Mouse (Mus musculus) cerebellum, adult 9-10 months (tissue): ENCODE measurements around the gene Ifrd1.
A peak's percentile ranks its signal among the peaks of the same experiment; 100 is the strongest.

ENCODE experiments used
- DNase-seq: peaks from one replicate; pipeline ENCODE4 v3.0.0; 2022

Ifrd1 gene

GRCm38 (mm10) chr12:40239161-40239560 is 9.1 kb downstream of the Ifrd1 start:
- no peak for DNase-seq

DNA sequence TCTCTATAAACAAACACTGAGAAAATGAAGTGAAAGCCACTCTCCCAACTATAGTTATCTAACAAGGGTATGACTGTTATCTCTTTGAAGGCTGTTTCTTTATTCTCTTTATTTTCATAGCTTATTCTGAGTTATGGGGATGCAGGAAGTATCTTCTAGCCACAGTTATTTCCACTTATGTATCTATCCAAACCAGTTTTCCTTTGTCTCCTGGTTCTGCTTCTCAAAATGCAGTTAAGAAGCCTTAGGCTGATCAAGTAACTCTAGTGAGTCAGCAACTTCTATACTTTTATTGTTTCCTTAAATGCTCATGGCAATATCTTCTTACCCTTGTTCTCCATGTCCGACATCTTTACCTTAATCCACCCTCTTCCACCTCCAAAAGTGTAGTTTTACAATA is 16.1 kb downstream of the Ifrd1 start:
- DNase-seq: no peak

GRCm38 (mm10) chr12:40231632-40232031 is 16.7 kb downstream of the Ifrd1 start:
- no peak for DNase-seq

- DNase-seq: peak; percentile 37
Measured at GRCm38 (mm10) chr12:40224171-40224880, 24.0 kb downstream of the Ifrd1 start.

DNA sequence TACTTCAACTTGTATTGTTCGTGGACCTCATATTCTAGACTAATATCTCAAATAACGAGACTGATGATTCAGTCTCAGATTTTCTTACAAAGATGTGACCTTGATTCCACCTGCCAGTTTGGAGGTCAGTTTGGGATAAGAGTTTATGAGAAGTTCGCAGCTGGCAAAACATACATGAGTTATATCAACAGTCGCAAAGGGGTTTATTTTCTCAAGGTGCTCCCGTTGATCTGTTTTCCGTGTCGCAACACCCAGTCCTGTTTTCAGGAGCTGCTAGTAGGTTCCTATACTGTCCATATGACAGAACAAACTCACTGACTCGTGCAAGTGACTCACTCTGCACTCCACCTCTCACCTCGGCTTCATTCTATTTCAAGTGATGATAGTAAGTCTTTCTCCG is 24.6 kb downstream of the Ifrd1 start:
- DNase-seq: no peak

DNA sequence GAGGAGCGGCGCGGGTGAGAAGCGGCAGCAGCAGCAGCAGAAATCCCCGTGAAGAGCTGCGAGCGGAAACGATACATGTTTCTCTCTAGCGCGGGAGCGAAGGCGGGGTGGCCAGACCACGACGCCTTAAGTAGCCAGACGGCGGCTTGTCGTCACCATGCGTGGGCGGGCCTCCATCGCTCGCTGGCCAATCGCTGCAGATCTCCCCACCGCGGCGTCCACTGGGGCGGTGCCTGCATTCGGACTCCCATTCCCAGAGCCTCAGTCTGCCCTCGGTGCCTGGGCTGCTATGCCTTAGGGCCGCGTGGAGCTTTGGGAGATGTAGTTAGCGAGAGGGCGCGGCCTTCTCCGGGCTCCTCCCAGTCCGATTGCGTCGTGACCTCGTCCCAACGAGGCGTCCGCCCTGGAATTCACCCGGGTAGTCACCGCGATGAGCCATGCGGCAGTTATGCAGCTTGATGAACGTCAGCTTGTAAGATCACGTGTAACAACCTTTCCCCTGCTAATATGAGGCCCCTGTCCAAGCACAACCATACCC is 25.2 kb downstream of the Ifrd1 start:
- DNase-seq: peak; percentile 99

DNA sequence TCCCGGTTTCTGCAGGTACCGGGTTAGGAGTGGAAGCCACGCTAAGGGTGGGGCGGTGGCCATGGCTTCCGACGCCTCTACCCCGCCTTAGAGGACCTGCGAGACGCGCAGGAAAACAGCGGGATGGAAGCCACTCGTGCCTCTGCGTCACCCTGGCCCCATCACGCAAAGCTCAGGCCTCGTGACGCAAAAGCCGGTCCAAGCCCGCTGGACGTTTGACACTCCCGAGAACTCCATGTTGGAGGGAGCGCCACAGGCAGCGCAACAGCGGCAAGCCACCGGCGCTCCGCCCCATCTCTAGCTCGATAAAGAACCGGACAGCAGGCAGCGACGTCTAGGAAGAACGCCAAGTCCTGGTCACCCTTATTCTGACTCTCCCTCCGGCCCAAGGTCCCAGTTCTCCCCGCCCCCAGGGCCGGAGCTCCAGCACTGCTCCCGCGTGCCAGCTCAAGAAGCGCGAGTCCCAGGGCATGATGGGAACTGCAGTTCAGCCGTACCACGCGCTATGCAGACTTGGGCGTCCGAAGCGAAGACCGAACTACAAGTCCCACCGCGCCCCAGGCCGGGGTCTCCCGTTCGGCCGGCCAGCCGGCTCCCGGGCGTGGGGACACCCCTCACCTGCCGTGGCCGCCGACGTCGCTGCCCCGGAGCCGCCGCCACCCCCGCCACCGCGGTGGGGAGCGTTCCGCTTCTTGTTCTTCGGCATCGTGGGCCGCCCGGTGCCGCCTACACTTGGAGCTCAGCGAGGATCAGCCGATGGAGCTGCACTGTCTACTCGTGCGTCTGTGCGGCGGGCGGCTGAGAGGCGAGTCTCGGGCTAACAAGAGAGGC is 25.8 kb downstream of the Ifrd1 start:
- DNase-seq: peak; percentile 97

- DNase-seq: peak; percentile 52
Measured at GRCm38 (mm10) chr12:40221611-40222010, 26.7 kb downstream of the Ifrd1 start.

DNA sequence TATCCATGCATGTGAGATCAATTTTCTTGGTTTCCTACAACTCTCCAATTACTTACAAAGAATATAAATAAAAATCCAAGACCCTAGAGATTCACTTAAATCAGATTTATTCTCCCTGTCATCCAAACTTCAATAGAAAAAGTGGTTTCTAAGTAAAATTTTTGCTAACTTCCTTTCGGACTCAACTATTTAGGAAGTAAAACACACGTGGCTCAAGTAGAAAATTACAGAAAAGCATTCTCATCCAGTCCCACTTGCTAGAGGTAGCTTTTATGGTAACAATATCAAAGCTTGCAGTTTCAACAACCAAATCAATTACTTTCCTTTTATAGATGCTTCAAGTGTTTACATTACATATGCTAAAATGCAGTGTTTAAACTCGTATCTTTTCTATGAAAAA is 27.4 kb downstream of the Ifrd1 start:
- no peak for DNase-seq

DNA sequence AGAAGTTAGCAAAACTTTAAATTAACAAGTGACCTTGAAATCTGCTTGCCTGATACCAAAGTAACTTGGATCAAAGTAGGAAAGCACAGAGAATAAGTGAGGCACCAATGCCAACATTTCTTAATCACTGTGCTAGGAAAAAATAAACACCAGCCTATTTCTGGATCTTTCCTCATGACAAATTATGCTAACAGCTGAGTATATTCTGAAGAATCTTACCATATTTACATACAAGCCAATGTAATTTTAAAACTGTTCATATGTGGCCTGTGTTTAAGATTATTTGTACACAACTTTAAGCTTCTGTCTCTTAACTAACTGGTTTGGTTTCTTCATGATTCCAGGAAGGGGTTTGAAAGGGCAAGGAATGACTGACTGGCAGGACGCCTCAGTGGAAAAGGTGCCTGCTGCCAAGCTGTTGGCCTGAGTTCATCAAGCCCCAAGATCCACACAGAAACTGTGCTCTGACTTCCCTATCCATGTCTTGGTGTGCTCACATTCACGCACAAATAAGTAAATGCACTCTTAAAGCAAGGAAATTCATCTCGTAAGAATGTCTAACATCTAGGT is 28.2 kb downstream of the Ifrd1 start:
- DNase-seq: peak; percentile 51

DNA sequence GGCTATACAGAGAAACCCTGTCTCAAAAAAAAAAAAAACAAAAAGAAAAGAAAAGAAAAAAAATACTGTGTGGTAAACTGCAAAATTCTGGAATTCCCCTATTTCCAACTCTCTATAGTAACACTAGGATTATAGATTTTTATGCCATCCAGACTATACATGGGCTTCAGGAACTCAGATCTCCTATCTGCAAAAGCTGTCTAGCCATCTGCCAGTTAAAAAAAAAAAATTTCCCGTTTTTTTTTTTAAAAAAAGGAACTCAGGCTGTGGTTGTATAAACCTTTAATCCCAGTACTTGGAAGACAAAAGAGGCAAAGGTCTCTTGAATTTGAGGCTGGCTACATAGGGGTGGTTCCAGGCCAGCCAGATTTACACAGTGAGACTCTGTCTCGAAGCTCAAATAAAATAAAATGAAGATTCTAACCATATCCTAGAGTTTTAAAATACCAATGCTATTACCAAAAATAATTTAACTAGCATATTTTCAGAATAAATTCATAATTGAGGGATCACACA is 29.8 kb downstream of the Ifrd1 start:
- DNase-seq: no peak

DNA sequence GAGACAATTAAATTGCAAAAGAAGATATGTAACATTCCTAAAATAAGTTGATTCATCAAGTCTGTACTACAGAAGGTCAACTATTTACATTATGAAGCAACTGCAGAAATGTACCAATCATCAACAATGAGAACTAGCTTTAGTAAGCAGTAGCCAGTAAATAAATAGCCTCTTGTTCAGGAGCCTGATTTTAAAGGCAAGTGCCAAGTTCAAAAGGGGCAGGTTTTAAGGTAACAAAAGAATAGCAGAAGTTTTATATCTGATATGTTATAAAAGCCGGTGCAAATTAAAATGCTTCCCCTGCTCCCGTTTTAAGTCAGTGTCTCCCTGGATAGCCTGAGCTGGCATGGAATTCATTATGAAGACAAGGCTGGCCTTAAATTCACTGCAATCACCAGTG is 30.5 kb downstream of the Ifrd1 start:
- DNase-seq: no peak

GRCm38 (mm10) chr12:40214888-40215876 is 33.1 kb downstream of the Ifrd1 start:
- DNase-seq: no peak

- no peak for DNase-seq
Measured at GRCm38 (mm10) chr12:40209049-40209448, 39.3 kb downstream of the Ifrd1 start.

DNA sequence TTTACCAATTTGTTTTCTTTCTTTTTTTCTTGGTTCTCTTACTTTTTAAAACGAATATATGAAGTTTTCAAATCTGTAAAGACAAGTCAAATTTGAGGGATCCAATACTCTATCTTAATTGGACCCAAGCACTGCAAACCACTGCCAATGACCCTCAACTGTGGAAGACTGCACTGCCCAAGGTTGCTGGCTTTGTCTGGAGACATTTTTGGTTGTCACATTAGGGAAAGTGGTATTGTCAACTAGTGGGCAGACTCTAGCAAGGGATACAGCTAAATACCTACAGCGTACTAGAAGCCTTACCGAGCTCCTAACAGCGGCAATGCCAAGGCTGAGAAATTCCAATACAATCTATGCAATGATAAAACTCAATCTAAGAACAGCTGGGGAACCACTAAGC is 40.4 kb downstream of the Ifrd1 start:
- no peak for DNase-seq

- DNase-seq: no peak
Measured at GRCm38 (mm10) chr12:40202161-40203035, 45.9 kb downstream of the Ifrd1 start.

DNA sequence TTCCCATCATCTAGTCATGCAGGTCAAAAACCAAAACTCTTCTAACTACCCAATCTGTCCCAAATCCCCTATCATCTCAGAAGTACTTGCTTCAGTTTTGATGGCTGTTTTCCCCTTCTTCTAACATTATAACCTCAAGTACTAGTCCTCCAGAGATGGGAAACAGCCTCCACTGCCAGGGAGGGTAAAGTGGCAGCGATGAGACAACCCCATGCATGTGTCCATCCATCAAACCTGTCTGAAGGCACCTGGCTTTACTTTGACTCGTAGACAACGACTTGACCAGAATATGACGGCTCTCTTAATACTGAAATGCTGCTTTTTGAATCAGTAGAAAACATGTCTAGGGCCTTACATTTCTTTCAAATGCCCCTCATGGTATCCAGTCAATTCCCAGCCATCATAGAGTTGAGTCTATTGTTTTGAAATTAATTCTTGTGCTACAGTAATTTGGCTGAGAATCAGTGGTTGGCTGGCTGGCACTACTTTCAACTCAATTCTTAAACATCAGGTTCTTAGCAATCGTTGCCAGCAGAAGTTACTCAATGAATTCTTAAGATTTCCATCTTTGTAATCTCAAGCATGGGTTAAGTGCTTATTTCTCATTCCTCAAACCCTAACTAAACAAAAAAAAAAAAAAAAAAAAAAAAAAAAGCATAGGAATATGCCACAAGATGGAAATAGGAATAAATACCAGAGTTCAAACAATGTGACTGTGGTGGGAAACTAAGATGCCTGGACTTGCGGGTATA is 47.6 kb downstream of the Ifrd1 start:
- DNase-seq: no peak

DNA sequence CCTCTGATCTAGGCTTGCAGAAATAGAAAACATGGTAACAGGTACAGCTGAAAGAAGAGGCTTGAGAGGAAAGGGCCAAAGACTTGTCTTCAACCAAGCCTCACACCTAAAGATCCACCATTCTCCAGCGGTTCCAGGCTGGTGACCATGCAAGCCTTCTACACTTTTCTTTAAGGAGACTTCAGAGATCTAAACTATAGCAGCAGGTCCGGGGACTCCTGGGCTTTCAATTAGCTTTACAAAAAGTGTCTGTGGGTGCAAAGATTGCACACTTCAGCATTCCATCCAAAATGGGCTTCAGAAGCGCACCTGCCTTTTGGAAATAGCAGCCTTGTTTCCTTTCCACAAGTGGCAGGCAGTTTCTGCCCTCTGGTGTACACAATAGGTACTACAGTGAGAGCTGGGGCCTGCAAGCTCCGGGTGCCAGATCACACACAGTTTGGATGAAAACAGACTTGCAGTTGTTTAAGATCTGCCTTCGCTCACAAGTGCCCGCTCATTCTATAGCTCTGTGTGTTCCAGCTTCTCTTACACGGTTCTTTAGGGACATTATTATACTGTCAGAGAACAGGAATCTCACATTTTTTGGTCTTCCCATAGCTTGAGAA is 48.4 kb downstream of the Ifrd1 start:
- DNase-seq: peak; percentile 74

DNA sequence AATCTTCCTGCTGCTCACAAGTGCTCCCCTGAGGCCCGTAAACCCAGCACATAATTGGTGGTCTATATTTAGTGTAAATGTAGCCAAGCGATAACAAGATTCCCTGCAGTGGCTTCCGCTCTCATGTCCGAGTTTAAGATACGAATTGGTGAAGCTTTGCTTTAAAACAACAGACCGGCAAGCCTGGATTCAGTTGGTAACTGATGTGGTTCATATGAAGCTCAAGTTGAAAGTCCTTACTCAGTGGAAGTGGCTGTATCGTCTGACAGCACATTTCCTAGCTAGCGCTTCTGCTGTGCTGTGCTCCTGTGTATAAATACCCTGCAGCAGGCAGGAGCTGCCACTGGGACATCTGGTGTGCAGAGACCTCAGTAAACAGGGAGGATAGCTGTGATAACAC is 49.0 kb downstream of the Ifrd1 start, which contains the start of gene Lsmem1:
TSS of gene Lsmem1 (minus strand) at position 189 of the 400 bp plus-strand sequence.
- DNase-seq: no peak

- no peak for DNase-seq
Measured at GRCm38 (mm10) chr12:40198427-40198826, 49.9 kb downstream of the Ifrd1 start.
